Mouse (Mus musculus) kidney, postnatal 14 days (tissue): Measurements from ENCODE around the gene Bicral.

ENCODE experiments used
- DNase-seq: peaks from one replicate; pipeline ENCODE4 v3.0.0; 2022; ENCODE audit warnings: mixed read lengths

Bicral gene

GRCm38 (mm10) chr17:46857903-46858748, at the start of gene Bicral:
Gene Bicral (minus strand): TSS chr17:46858482.
- peak; percentile 82 for DNase-seq

GRCm38 (mm10) chr17:46903876-46904490, 45.7 kb upstream of the Bicral start:
- DNase-seq, result peak; percentile 83

- DNase-seq, result no peak
Measured at GRCm38 (mm10) chr17:46900941-46901340, 42.7 kb upstream of the Bicral start.

- DNase-seq, result peak; percentile 71
Measured at GRCm38 (mm10) chr17:46897221-46897950, 39.1 kb upstream of the Bicral start.

GRCm38 (mm10) chr17:46895426-46895825, 37.1 kb upstream of the Bicral start:
- DNase-seq, result peak; percentile 67

- DNase-seq, result peak; percentile 57
Measured at GRCm38 (mm10) chr17:46890843-46891594, 32.7 kb upstream of the Bicral start.

- DNase-seq, result peak; percentile 98
Measured at GRCm38 (mm10) chr17:46890116-46890815, 32.0 kb upstream of the Bicral start, which contains the start of gene Tbcc. Gene Tbcc (plus strand): TSS chr17:46890684.

GRCm38 (mm10) chr17:46889450-46890084, 31.3 kb upstream of the Bicral start:
- peak; percentile 89 for DNase-seq

- DNase-seq, result peak; percentile 73
Measured at GRCm38 (mm10) chr17:46888511-46889212, 30.4 kb upstream of the Bicral start.

- no peak for DNase-seq
Measured at GRCm38 (mm10) chr17:46885910-46886643, 27.8 kb upstream of the Bicral start.

GRCm38 (mm10) chr17:46885218-46885909, 27.1 kb upstream of the Bicral start:
- no peak for DNase-seq

- DNase-seq, result no peak
Measured at GRCm38 (mm10) chr17:46884766-46885165, 26.5 kb upstream of the Bicral start.

GRCm38 (mm10) chr17:46883107-46883506, 24.8 kb upstream of the Bicral start:
- DNase-seq, result peak; percentile 38

GRCm38 (mm10) chr17:46881728-46882127, 23.4 kb upstream of the Bicral start:
- no peak for DNase-seq

- no peak for DNase-seq
Measured at GRCm38 (mm10) chr17:46880322-46880721, 22.0 kb upstream of the Bicral start.

GRCm38 (mm10) chr17:46879841-46880311, 21.6 kb upstream of the Bicral start:
- DNase-seq, result peak; percentile 77

- no peak for DNase-seq
Measured at GRCm38 (mm10) chr17:46877061-46877460, 18.8 kb upstream of the Bicral start.

- no peak for DNase-seq
Measured at GRCm38 (mm10) chr17:46876371-46876950, 18.2 kb upstream of the Bicral start.

GRCm38 (mm10) chr17:46875626-46876025, 17.3 kb upstream of the Bicral start:
- no peak for DNase-seq
